Mouse (Mus musculus): ENCODE measurements around the gene Lad1.

Lad1 gene

DNA sequence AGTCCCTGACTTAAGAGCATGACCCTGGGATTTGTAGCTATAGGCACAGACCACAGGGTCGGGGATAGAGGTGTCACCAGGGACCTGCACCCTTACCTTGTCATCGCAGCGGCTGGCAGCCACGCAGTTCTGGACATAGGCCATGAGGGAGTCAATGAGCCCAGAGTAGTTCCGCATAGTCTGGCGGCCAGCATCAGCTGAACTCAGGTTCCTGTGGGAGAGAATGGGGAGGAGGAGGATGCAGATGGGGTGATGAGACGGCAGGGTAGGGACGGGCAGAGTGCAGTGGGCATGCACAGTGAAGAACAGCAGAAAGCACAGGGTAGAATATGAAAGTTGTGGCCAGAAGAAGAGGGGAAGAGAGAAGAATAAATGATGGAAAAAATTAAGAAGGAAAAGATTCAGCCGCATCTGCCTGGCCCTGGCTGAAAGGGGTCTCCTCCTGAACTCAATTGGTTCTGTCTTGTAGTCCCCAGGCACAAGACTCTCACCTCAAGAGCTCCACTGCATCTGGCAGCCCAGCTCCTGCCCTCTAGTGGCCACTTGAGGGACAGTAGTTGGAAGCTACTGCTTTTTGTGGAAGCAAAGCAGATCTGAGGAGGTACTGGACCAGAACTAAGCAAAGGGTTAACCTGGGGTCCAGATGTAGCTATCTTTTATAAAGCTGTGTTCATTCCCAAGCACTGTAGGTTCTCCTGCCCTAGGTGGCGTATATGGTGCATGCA, 64.1 kb downstream of the Lad1 start:
- peak in 1 of 2 experiments; percentile 64 for DNase-seq (ENCODE audit: low spot score in 2 of 2)

All from left cerebral cortex, adult 9 months (tissue).